Mouse (Mus musculus) ES-E14 (cell line): ENCODE results near the gene Rbm4b.

Experiments
- HCFC1 ChIP-seq: IDR thresholded peaks from 2 replicates; pipeline ENCODE4 v1.6.1; 2012; ENCODE audit warnings: low read length, inconsistent platforms, borderline replicate concordance; ENCODE audit not compliant: insufficient read depth
- ZNF384 ChIP-seq: IDR thresholded peaks from 2 replicates; pipeline ENCODE4 v1.6.1; 2012; ENCODE audit warnings: low read depth, low read length, inconsistent platforms

GRCm38 (mm10) chr19:4745681-4746080 lies 10.6 kb upstream of the Rbm4b start:
- no peak for TF ChIP-seq HCFC1
- no peak for TF ChIP-seq ZNF384
